Mouse (Mus musculus) liver, embryonic 16.5 days (tissue): ENCODE results near the gene Amelx. TPM values are rescaled to one million over a fixed set of nuclear protein-coding genes. Genes with fewer than 3 reads are reported as not detected.

Experiments
- ATAC-seq: fragments of 200-750 bp; cut with Nextera tagmentation; 2 replicates; pipeline ENCODE4 v1.8.0; 2017; ENCODE audit warnings: low read depth, mild to moderate bottlenecking, moderate number of reproducible peaks, moderate library complexity
- H3K27ac ChIP-seq: fragments of 300-500 bp; sonication (generic); 2 replicates; pipeline ENCODE4 v1.5.1; 2014; ENCODE audit warnings: mild to moderate bottlenecking, low read length
- H3K27me3 ChIP-seq: fragments of 300-500 bp; sonication (generic); 2 replicates; pipeline ENCODE4 v1.6.1; 2014; ENCODE audit warnings: low read depth, low read length, mixed read lengths; ENCODE audit not compliant: control insufficient read depth, insufficient read depth
- H3K36me3 ChIP-seq: fragments of 300-500 bp; sonication (generic); 2 replicates; pipeline ENCODE4 v1.6.1; 2014; ENCODE audit warnings: mild to moderate bottlenecking; ENCODE audit not compliant: control insufficient read depth, insufficient read depth
- H3K4me1 ChIP-seq: fragments of 300-500 bp; sonication (generic); 2 replicates; pipeline ENCODE4 v1.6.1; 2014; ENCODE audit warnings: low read depth, low read length, mixed read lengths; ENCODE audit not compliant: control insufficient read depth
- H3K4me2 ChIP-seq: fragments of 300-500 bp; sonication (generic); 2 replicates; pipeline ENCODE4 v1.6.1; 2014; ENCODE audit warnings: low read depth, low read length, mixed read lengths
- H3K4me3 ChIP-seq: fragments of 300-500 bp; sonication (generic); 2 replicates; pipeline ENCODE4 v1.5.1; 2014; ENCODE audit warnings: low read depth, mild to moderate bottlenecking, low read length
- H3K9ac ChIP-seq: fragments of 300-500 bp; sonication (generic); 2 replicates; pipeline ENCODE4 v1.6.1; 2014; ENCODE audit warnings: low read depth, low read length
- H3K9me3 ChIP-seq: fragments of 300-500 bp; sonication (generic); replicated peaks from 2 replicates; pipeline ENCODE4 v1.6.1; 2016; ENCODE audit warnings: low read length; ENCODE audit not compliant: control insufficient read depth
- WGBS: fragments of 180-500 bp; shearing (Covaris S2); extraction: QIAGEN DNeasy Blood & Tissue Kit; methylation state at CpG from one replicate; pipeline ENCODE4 v1.1.7; 2014; ENCODE audit not compliant: insufficient replicate concordance; 5-methylcytosine and 5-hydroxymethylcytosine counted together
- polyA plus RNA-seq: library from polyadenylated mRNA; unstranded; fragments of >200 nt; fragmentation: Nextera tagmentation; extraction: Ambion mirVana; gene quantifications from 2 replicates; pipeline ENCODE4 v1.2.1, GENCODE M21; 2015

The Amelx gene
- not detected in 2 replicates for polyA plus RNA-seq

DNA sequence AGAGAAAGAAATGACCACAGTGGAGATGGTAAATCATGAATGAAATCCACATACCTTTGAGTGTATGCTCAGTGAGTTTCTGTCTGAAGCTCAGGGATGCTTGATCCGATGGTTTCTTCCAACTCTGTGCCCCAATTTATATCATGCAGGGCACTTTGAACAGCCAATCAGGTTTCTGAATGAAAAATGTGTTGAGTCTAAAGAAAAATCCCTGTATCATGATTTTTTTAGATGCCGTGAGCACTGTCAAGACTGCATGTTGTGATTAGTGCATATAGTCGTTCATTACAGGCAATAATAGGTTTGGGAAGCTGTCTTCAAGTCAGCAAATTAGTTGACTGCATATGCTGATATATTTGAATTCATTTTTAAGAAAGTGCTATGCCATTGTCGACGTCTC is at the start of gene Amelx:
Gene Amelx, minus strand, starts transcription at position 101 of the 400 bp plus-strand sequence.
- no peak for ATAC-seq
- Histone ChIP-seq H3K9ac (no peak within 1 kb of the TSS), H3K36me3 (no peaks in the 10 kb centered on the region), H3K4me1 (no peaks in the 10 kb centered on the region), H3K4me2 (no peak within 1 kb of the TSS), H3K27ac (no peak within 1 kb of the TSS), H3K9me3 (no peaks in the 10 kb centered on the region), H3K4me3 (no peak within 1 kb of the TSS), H3K27me3 (no peaks in the 10 kb centered on the region)
- 62% methylated on average over 5 of the region's 5 CpGs for WGBS

DNA sequence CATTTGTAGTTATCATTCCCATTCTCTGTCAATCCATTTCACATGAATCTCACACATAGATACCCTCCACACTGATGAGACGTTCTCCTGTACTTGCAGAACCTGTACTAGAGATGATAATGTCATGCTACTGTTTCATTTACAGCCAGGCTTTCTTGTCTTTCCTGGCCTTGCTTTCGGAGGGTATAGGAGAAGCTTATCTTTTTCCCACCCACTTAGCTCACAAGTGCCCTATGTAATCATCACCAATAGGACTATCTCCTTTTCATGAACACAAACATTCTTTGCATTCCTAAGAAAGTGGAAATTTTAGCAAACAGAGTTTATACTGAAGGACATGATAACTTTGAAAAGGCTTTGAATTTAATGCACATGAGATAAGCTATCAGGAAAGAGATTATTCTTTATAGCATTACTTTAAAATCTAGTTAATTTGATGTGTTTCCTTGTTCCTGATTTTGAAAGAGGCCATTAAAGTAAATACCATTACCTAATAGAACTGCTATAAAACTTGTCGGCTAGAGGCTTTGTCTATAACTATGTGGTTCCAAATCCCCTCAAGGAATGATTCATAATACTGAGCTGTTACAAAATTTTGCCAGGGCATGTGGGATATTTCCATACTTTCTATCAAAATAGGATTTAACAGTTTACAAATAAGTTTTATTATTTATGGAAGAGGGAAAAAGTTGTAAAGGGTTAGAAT is 35.5 kb upstream of the Amelx start:
- Histone ChIP-seq H3K9ac (no peak overlapping the region), H3K4me2 (no peak overlapping the region), H3K27me3 (no peaks in the 10 kb centered on the region), H3K4me1 (no peaks in the 10 kb centered on the region), H3K27ac (no peak overlapping the region), H3K36me3 (no peaks in the 10 kb centered on the region), H3K4me3 (no peak overlapping the region), H3K9me3 (no peaks in the 10 kb centered on the region)
- WGBS = 42% methylated on average over 3 of the region's 3 CpGs
- no peak for ATAC-seq

DNA sequence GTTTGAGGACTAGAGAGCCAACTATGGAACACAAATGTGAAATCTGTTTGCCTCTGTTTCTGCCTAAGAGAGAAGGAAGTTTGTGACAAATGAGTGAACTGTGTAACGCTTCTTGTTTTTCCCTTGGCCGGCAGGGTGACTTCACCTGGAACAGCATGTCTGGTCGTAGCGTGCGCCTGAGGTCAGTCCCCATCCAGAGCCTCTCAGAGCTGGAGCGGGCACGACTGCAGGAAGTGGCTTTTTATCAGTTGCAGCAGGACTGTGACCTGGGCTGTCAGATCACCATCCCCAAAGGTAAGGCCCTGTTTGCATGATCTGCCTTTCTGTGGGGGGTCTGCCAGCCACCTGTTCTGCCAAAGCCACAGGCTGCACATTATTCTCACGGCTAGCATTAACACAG is 33.1 kb upstream of the Amelx start:
- ATAC-seq = no peak

DNA sequence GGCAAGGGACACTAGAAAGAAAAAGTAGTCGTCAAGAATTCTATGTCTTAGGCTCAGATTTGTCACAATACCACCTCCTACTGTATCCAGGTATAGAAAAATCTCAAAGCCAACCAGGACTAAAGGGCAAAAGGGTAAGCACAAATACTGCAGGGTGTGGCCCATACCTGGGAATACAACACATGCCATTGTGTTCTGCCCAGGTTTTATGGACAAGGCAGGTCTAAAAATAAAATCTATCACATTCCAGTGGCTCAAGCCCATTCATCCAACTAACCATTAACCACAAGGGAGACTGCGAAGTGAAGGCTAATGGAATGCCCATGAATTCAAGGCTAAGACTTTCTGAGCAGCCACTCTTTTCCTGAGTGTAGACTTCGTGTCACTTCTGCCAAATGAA is 23.0 kb upstream of the Amelx start:
- Histone ChIP-seq H3K4me1 (no peaks in the 10 kb centered on the region), H3K4me2 (no peak overlapping the region), H3K9me3 (no peaks in the 10 kb centered on the region), H3K27ac (no peak overlapping the region), H3K9ac (no peak overlapping the region), H3K27me3 (no peaks in the 10 kb centered on the region), H3K4me3 (no peak overlapping the region), H3K36me3 (no peaks in the 10 kb centered on the region)
- WGBS = 61% methylated on average over 3 of the region's 3 CpGs
- no peak for ATAC-seq

More for the DNA sequence above, 33.1 kb upstream of the Amelx start:
- H3K27ac ChIP-seq = no peak overlapping the region
- no peak overlapping the region for H3K9ac ChIP-seq
- H3K36me3 ChIP-seq = no peaks in the 10 kb centered on the region
- WGBS = 21% methylated on average over 8 of the region's 8 CpGs
- no peaks in the 10 kb centered on the region for H3K9me3 ChIP-seq
- no peaks in the 10 kb centered on the region for H3K27me3 ChIP-seq
- H3K4me3 ChIP-seq = no peak overlapping the region
- no peaks in the 10 kb centered on the region for H3K4me1 ChIP-seq
- no peak overlapping the region for H3K4me2 ChIP-seq

DNA sequence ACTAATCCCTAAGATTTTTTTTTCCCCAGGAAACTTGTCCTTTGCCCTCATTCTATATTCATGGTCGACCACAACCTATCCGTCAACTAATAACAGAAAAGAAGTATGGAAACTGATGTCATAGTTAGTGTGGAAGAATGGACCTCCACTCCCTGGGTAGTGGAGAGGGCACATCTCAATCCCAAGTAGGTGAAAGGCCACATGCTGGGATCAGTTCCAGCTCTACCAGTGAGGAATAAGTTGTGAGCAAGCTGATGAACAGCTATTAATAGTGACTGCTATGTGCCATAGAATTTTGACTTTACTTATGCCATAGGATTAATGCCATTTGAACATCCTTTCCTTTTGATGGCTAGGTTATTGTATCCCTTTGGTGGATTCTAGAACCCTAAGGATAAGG is 8.4 kb downstream of the Amelx start:
- no peaks in the 10 kb centered on the region for H3K9me3 ChIP-seq
- H3K36me3 ChIP-seq = no peaks in the 10 kb centered on the region
- H3K4me1 ChIP-seq = no peaks in the 10 kb centered on the region
- H3K27ac ChIP-seq = no peak overlapping the region
- H3K27me3 ChIP-seq = no peaks in the 10 kb centered on the region; the same call in 1 of the 2 replicates
- 50% methylated on average over 2 of the region's 2 CpGs for WGBS
- no peak overlapping the region for H3K4me3 ChIP-seq
- no peak for ATAC-seq
- H3K9ac ChIP-seq = no peak overlapping the region
- H3K4me2 ChIP-seq = no peak overlapping the region

DNA sequence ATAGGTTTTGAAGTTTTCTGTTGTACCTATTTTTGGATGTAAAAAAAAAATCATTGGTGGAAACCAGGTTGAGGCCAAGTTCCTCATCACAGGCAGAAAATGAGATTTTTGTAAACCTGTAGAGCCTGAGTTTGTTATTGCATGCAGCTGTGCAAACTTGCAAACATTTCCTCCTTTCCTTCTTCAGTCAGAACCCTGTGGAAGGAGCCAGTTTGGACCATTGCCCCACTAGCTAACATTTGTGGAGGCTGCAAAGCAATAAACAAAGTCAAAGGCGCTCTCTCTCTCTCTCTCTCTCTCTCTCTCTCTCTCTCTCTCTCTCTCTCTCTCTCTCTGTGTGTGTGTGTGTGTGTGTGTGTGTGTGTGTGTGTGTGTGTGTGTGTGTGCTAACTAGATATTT is 13.2 kb downstream of the Amelx start:
- Histone ChIP-seq H3K27me3 (peaks cover 2% of the 10 kb centered on the region; the same call in 1 of the 2 replicates), H3K4me3 (no peak overlapping the region), H3K4me2 (no peak overlapping the region), H3K27ac (no peak overlapping the region), H3K36me3 (no peaks in the 10 kb centered on the region), H3K4me1 (no peaks in the 10 kb centered on the region), H3K9me3 (no peaks in the 10 kb centered on the region), H3K9ac (no peak overlapping the region)
- 56% methylated on average over 1 of the region's 1 CpGs for WGBS
- ATAC-seq = no peak

DNA sequence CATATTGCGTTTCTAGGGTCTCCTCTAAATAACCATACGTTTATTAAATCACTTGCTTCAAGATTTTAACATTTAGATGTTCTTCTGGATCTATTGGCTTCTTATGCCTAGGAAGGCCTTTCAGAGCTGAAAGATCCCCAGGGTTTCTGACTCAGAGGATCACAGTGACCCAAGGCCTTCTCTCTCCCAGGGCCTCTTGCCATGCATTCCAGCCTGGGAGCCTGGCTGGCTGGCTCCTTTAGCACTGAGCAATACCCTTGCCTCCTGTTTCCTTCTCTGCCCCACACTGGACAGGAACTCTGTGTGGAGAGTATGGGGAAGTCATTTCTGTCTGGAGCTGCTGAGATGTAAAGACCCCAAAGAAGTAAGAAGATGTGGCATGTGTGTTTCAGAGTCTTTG is 16.0 kb downstream of the Amelx start:
- Histone ChIP-seq H3K4me2 (no peak overlapping the region), H3K9me3 (no peaks in the 10 kb centered on the region), H3K27ac (no peak overlapping the region), H3K9ac (no peak overlapping the region), H3K36me3 (no peaks in the 10 kb centered on the region), H3K4me1 (no peaks in the 10 kb centered on the region), H3K4me3 (no peak overlapping the region), H3K27me3 (0 out of 2 replicates have a peak, but pooled peaks cover 2% of the 10 kb centered on the region)
- no peak for ATAC-seq
- 53% methylated on average over 2 of the region's 2 CpGs for WGBS

DNA sequence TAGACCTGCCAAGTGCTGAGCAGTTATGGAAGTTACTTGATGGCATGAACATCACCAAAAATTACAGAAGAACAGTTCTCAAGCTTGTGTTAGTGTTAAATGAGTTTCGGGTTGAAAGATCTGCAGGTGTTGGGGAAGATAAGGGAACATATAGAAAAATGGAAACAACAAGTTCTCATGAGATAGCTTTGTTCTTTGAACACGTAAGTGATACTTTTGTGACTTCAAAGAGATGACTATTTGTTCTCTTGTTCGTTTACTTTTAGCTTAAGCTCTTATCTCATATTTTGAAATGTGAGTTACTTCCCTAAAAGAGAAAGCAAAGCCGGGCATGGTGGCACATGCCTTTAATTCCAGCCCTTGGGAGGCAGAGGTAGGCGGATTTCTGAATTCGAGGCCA is 28.6 kb downstream of the Amelx start:
- no peak overlapping the region for H3K27ac ChIP-seq
- WGBS = 40% methylated on average over 6 of the region's 6 CpGs
- H3K36me3 ChIP-seq = no peaks in the 10 kb centered on the region
- H3K9me3 ChIP-seq = no peaks in the 10 kb centered on the region
- no peak for ATAC-seq
- H3K4me2 ChIP-seq = no peak overlapping the region
- no peak overlapping the region for H3K4me3 ChIP-seq
- no peaks in the 10 kb centered on the region for H3K27me3 ChIP-seq
- no peak overlapping the region for H3K9ac ChIP-seq
- H3K4me1 ChIP-seq = no peaks in the 10 kb centered on the region

DNA sequence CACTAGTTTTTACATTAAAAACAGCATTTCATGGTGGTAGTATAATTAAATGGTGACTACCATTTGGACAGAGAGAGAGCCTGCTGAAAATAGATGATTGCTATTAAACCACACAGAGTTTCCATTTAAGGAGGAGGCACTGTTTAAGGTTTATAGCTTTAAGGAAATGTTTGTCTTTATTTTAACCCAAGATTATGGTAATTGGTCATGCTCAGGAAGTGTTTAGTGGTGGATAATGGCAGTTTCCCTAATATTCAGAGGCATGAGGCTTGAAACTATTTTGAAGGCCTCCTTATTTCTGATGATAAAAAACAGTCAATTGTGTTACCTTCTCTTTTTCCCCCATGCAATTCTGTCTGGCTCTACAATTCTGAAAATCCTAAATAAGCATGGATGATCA is 33.2 kb downstream of the Amelx start:
- no peak overlapping the region for H3K9ac ChIP-seq
- H3K4me3 ChIP-seq = no peak overlapping the region
- H3K36me3 ChIP-seq = no peaks in the 10 kb centered on the region
- H3K27ac ChIP-seq = no peak overlapping the region
- no peak for ATAC-seq
- no peaks in the 10 kb centered on the region for H3K27me3 ChIP-seq
- H3K9me3 ChIP-seq = no peaks in the 10 kb centered on the region
- H3K4me1 ChIP-seq = no peaks in the 10 kb centered on the region
- H3K4me2 ChIP-seq = no peak overlapping the region
